Mouse (Mus musculus): ENCODE measurements around the gene Fbrsl1. TPM values are rescaled to one million over a fixed set of nuclear protein-coding genes. Genes with fewer than 3 reads are reported as not detected.
A peak's percentile ranks its signal among the peaks of the same experiment; 100 is the strongest.

The Fbrsl1 gene
- polyA plus RNA-seq, 1 experiment from 2014 or later = 16.0 TPM

- Histone ChIP-seq H3K9me3 (no peaks in the 10 kb centered on the region), H3K4me2 (replicated peaks) (no peak overlapping the region), H3K27me3 (no peaks in the 10 kb centered on the region), H3K9ac (no peak overlapping the region), H3K4me1 (peaks cover 32% of the 10 kb centered on the region), H3K36me3 (0 out of 2 replicates have a peak, but pooled peaks cover 3% of the 10 kb centered on the region), H3K4me3 (no peak overlapping the region), H3K27ac (no peak overlapping the region)
- 92% methylated on average over 6 of the region's 6 CpGs for WGBS
- ATAC-seq (ENCODE audit: low FRiP score, low read depth) = no peak
Measured at GRCm38 (mm10) chr5:110421393-110421792, 26.9 kb downstream of the Fbrsl1 start.

GRCm38 (mm10) chr5:110420950-110421349 lies 27.4 kb downstream of the Fbrsl1 start:
- Histone ChIP-seq H3K9me3 (no peaks in the 10 kb centered on the region), H3K4me2 (replicated peaks) (no peak overlapping the region)
- ATAC-seq (ENCODE audit: low FRiP score, low read depth) = no peak

GRCm38 (mm10) chr5:110420201-110420600 lies 28.1 kb downstream of the Fbrsl1 start:
- H3K9me3 ChIP-seq = no peaks in the 10 kb centered on the region
- H3K4me3 ChIP-seq = no peak overlapping the region
- H3K36me3 ChIP-seq = 0 out of 2 replicates have a peak, but pooled peaks cover 3% of the 10 kb centered on the region
- 63% methylated on average over 4 of the region's 4 CpGs for WGBS
- no peak overlapping the region for H3K27ac ChIP-seq
- H3K9ac ChIP-seq = no peak overlapping the region
- ATAC-seq (ENCODE audit: low FRiP score, low read depth) = no peak
- H3K4me2 ChIP-seq (replicated peaks) = no peak overlapping the region
- no peaks in the 10 kb centered on the region for H3K27me3 ChIP-seq
- H3K4me1 ChIP-seq = peaks cover 44% of the 10 kb centered on the region

More at GRCm38 (mm10) chr5:110420950-110421349, 27.4 kb downstream of the Fbrsl1 start:
- no peak overlapping the region for H3K27ac ChIP-seq
- peaks cover 36% of the 10 kb centered on the region for H3K4me1 ChIP-seq
- 0 out of 2 replicates have a peak, but pooled peaks cover 3% of the 10 kb centered on the region for H3K36me3 ChIP-seq
- H3K9ac ChIP-seq = no peak overlapping the region
- H3K4me3 ChIP-seq = no peak overlapping the region
- WGBS = 64% methylated on average over 1 of the region's 1 CpGs
- H3K27me3 ChIP-seq = no peaks in the 10 kb centered on the region

- ATAC-seq (ENCODE audit: low FRiP score, low read depth) = no peak
Measured at GRCm38 (mm10) chr5:110418523-110418911, 29.8 kb downstream of the Fbrsl1 start.

GRCm38 (mm10) chr5:110417756-110418522 lies 30.4 kb downstream of the Fbrsl1 start:
- Histone ChIP-seq H3K4me2 (replicated peaks) (no peak overlapping the region), H3K36me3 (no peaks in the 10 kb centered on the region), H3K4me3 (no peak overlapping the region), H3K27me3 (no peaks in the 10 kb centered on the region), H3K9me3 (no peaks in the 10 kb centered on the region), H3K27ac (no peak overlapping the region), H3K4me1 (peaks cover 51% of the 10 kb centered on the region), H3K9ac (no peak overlapping the region)
- WGBS = 41% methylated on average over 14 of the region's 14 CpGs
- no peak for ATAC-seq (ENCODE audit: low FRiP score, low read depth)

More at GRCm38 (mm10) chr5:110418523-110418911, 29.8 kb downstream of the Fbrsl1 start:
- Histone ChIP-seq H3K27ac (no peak overlapping the region), H3K9me3 (no peaks in the 10 kb centered on the region), H3K36me3 (0 out of 2 replicates have a peak, but pooled peaks cover 3% of the 10 kb centered on the region), H3K4me3 (no peak overlapping the region), H3K27me3 (no peaks in the 10 kb centered on the region), H3K4me1 (peaks cover 51% of the 10 kb centered on the region), H3K4me2 (replicated peaks) (no peak overlapping the region), H3K9ac (no peak overlapping the region)
- WGBS = 89% methylated on average over 1 of the region's 1 CpGs

- no peaks in the 10 kb centered on the region for H3K36me3 ChIP-seq
- no peak overlapping the region for H3K9ac ChIP-seq
- no peak overlapping the region for H3K4me3 ChIP-seq
- H3K27ac ChIP-seq = no peak overlapping the region
- no peaks in the 10 kb centered on the region for H3K9me3 ChIP-seq
- no peak overlapping the region for H3K4me2 ChIP-seq (replicated peaks)
- peaks cover 51% of the 10 kb centered on the region for H3K4me1 ChIP-seq
- H3K27me3 ChIP-seq = no peaks in the 10 kb centered on the region
- ATAC-seq (ENCODE audit: low FRiP score, low read depth) = no peak
- WGBS = 14% methylated on average over 7 of the region's 7 CpGs
Measured at GRCm38 (mm10) chr5:110416825-110417401, 31.4 kb downstream of the Fbrsl1 start.

GRCm38 (mm10) chr5:110415806-110416700 lies 32.2 kb downstream of the Fbrsl1 start:
- H3K4me3 ChIP-seq = no peak overlapping the region
- H3K9ac ChIP-seq = no peak overlapping the region; the same call in 1 of the 2 replicates
- 41% methylated on average over 11 of the region's 13 CpGs for WGBS
- ATAC-seq (ENCODE audit: low FRiP score, low read depth) = no peak
- peaks cover 5% of the 10 kb centered on the region; the same call in 1 of the 2 replicates for H3K36me3 ChIP-seq
- H3K27ac ChIP-seq = no peak overlapping the region
- H3K9me3 ChIP-seq = no peaks in the 10 kb centered on the region
- H3K4me1 ChIP-seq = peaks cover 51% of the 10 kb centered on the region
- H3K4me2 ChIP-seq (replicated peaks) = no peak overlapping the region
- H3K27me3 ChIP-seq = no peaks in the 10 kb centered on the region

- Histone ChIP-seq H3K9ac (no peak overlapping the region), H3K27ac (no peak overlapping the region), H3K9me3 (no peaks in the 10 kb centered on the region), H3K27me3 (no peaks in the 10 kb centered on the region), H3K4me2 (replicated peaks) (no peak overlapping the region), H3K4me1 (peaks cover 43% of the 10 kb centered on the region), H3K36me3 (peaks cover 11% of the 10 kb centered on the region; the same call in 1 of the 2 replicates), H3K4me3 (no peak overlapping the region)
- 12% methylated on average over 5 of the region's 5 CpGs for WGBS
- peak; percentile 54; the same call in 1 of the 2 replicates for ATAC-seq (ENCODE audit: low FRiP score, low read depth)
Measured at GRCm38 (mm10) chr5:110415022-110415421, 33.3 kb downstream of the Fbrsl1 start.

GRCm38 (mm10) chr5:110413018-110413417 lies 35.3 kb downstream of the Fbrsl1 start:
- peaks cover 36% of the 10 kb centered on the region for H3K4me1 ChIP-seq
- WGBS = 83% methylated on average over 14 of the region's 14 CpGs
- no peak overlapping the region for H3K4me3 ChIP-seq

GRCm38 (mm10) chr5:110410386-110410785 lies 37.9 kb downstream of the Fbrsl1 start:
- H3K4me1 ChIP-seq = peaks cover 9% of the 10 kb centered on the region
- no peak overlapping the region for H3K4me2 ChIP-seq (replicated peaks)
- H3K9me3 ChIP-seq = no peaks in the 10 kb centered on the region
- no peak overlapping the region for H3K27ac ChIP-seq
- ATAC-seq (ENCODE audit: low FRiP score, low read depth) = no peak
- H3K4me3 ChIP-seq = no peak overlapping the region
- 82% methylated on average over 5 of the region's 5 CpGs for WGBS
- H3K9ac ChIP-seq = no peak overlapping the region
- H3K27me3 ChIP-seq = no peaks in the 10 kb centered on the region
- peaks cover 14% of the 10 kb centered on the region for H3K36me3 ChIP-seq

More at GRCm38 (mm10) chr5:110413018-110413417, 35.3 kb downstream of the Fbrsl1 start:
- Histone ChIP-seq H3K4me2 (replicated peaks) (no peak overlapping the region), H3K36me3 (peaks cover 14% of the 10 kb centered on the region), H3K9me3 (no peaks in the 10 kb centered on the region), H3K9ac (no peak overlapping the region), H3K27me3 (no peaks in the 10 kb centered on the region), H3K27ac (no peak overlapping the region)
- no peak for ATAC-seq (ENCODE audit: low FRiP score, low read depth)

- Histone ChIP-seq H3K4me3 (no peak overlapping the region), H3K9ac (peak overlapping the region; percentile 10; the same call in 1 of the 2 replicates), H3K36me3 (peaks cover 14% of the 10 kb centered on the region), H3K27me3 (no peaks in the 10 kb centered on the region), H3K4me1 (no peaks in the 10 kb centered on the region), H3K9me3 (no peaks in the 10 kb centered on the region), H3K4me2 (replicated peaks) (no peak overlapping the region), H3K27ac (no peak overlapping the region)
- WGBS = 38% methylated on average over 2 of the region's 2 CpGs
- ATAC-seq (ENCODE audit: low FRiP score, low read depth) = no peak
Measured at GRCm38 (mm10) chr5:110408967-110409366, 39.3 kb downstream of the Fbrsl1 start.
